Mouse (Mus musculus) forebrain, embryonic 12.5 days (tissue): ENCODE results near the gene Gm5294. TPM values are rescaled to one million over a fixed set of nuclear protein-coding genes. Genes with fewer than 3 reads are reported as not detected.
A peak's percentile ranks its signal among the peaks of the same experiment; 100 is the strongest.

Experiments
- ATAC-seq: fragments of 200-750 bp; cut with Nextera tagmentation; 2 replicates; pipeline ENCODE4 v1.8.0; 2017; ENCODE audit warnings: moderate TSS enrichment; ENCODE audit not compliant: low FRiP score
- H3K27ac ChIP-seq: fragments of 300-500 bp; sonication (generic); 2 replicates; pipeline ENCODE4 v1.5.1; 2016; ENCODE audit warnings: mild to moderate bottlenecking
- H3K27me3 ChIP-seq: fragments of 300-500 bp; sonication (generic); 2 replicates; pipeline ENCODE4 v1.6.1; 2016; ENCODE audit warnings: mild to moderate bottlenecking
- H3K36me3 ChIP-seq: fragments of 300-500 bp; sonication (generic); replicated peaks from 2 replicates; pipeline ENCODE4 v1.6.1; 2016; ENCODE audit warnings: mild to moderate bottlenecking
- H3K4me1 ChIP-seq: fragments of 300-500 bp; sonication (generic); 2 replicates; pipeline ENCODE4 v1.6.1; 2016
- H3K4me2 ChIP-seq: fragments of 300-500 bp; sonication (generic); 2 replicates; pipeline ENCODE4 v1.6.1; 2016; ENCODE audit warnings: mild to moderate bottlenecking, moderate library complexity
- H3K4me3 ChIP-seq: fragments of 300-500 bp; sonication (generic); replicated peaks from 2 replicates; pipeline ENCODE4 v1.5.1; 2016; ENCODE audit warnings: mild to moderate bottlenecking
- H3K9ac ChIP-seq: fragments of 300-500 bp; sonication (generic); 2 replicates; pipeline ENCODE4 v1.6.1; 2016; ENCODE audit warnings: mild to moderate bottlenecking
- H3K9me3 ChIP-seq: fragments of 300-500 bp; sonication (generic); 2 replicates; pipeline ENCODE4 v1.6.1; 2016
- WGBS: fragments of 180-500 bp; shearing (Covaris S2); methylation state at CpG from one replicate; pipeline ENCODE4 v1.1.7; 2016; 5-methylcytosine and 5-hydroxymethylcytosine counted together
- polyA plus RNA-seq: library from polyadenylated mRNA; unstranded; fragments of >200 nt; fragmentation: Nextera tagmentation; extraction: Ambion mirVana; gene quantifications from 2 replicates; pipeline ENCODE4 v1.2.1, GENCODE M21; 2016

Gm5294 gene
- polyA plus RNA-seq, result not detected in 2 replicates

- H3K27ac ChIP-seq, result no peak within 1 kb of the TSS
- H3K9me3 ChIP-seq, result peaks cover 6% of the 10 kb centered on the region; the same call in 1 of the 2 replicates
- H3K27me3 ChIP-seq, result peaks cover 63% of the 10 kb centered on the region
- WGBS, result 5% methylated on average over 21 of the region's 21 CpGs
- peak within 1 kb of the TSS; percentile 46 for H3K4me2 ChIP-seq
- H3K4me1 ChIP-seq, result peaks cover 8% of the 10 kb centered on the region
- no peak for ATAC-seq
- H3K9ac ChIP-seq, result no peak within 1 kb of the TSS
- no peaks in the 10 kb centered on the region for H3K36me3 ChIP-seq
- peak within 1 kb of the TSS; percentile 24 for H3K4me3 ChIP-seq
Measured at GRCm38 (mm10) chr5:138819780-138820179, at the start of gene Gm5294. TSS of gene Gm5294 (plus strand) at chr5:138820080.

DNA sequence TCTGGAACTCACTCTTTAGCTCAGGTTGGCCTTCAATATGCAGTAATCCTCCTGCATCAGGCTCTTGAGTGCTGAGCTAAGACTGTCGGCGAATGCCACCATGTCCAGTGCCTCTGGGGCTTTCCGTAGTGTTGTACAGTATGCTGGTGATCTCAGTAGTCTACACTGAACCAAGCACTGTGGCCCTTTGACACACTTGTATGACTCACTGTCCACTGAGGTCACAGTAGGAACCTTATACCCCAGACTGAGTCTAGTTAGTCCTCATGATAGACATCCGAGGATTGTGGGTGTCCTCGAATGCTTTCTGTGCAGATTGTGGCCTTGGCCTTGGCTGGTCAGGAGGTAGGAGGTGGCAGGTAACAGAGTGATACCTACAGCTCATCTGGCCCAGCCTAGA lies 44.8 kb upstream of the Gm5294 start:
- Histone ChIP-seq H3K4me3 (no peak overlapping the region), H3K4me1 (peaks cover 12% of the 10 kb centered on the region), H3K4me2 (no peak overlapping the region), H3K9me3 (no peaks in the 10 kb centered on the region), H3K27ac (no peak overlapping the region), H3K36me3 (peaks cover 3% of the 10 kb centered on the region; the same call in 1 of the 2 replicates), H3K9ac (no peak overlapping the region), H3K27me3 (no peaks in the 10 kb centered on the region)
- ATAC-seq, result no peak
- WGBS, result 96% methylated on average over 5 of the region's 5 CpGs

DNA sequence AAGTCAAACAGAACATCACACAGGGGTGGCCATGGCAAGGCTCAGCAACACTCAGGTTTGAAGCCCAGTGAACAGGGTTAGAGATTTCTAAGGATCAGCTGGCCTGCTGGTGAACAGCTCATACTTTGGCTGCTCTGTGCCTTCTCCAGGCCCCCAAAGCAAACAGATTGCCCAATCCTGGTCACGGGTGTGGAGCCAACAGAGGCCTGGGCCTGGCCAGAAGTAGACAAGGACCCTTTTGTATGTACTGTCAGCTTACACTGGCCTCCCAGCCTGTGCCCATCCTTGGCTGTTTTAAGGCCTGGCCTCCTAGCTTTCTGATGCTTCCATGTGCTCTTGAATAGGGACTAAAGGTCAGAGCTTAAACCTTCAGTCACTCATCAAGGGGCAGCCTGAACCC lies 43.5 kb upstream of the Gm5294 start:
- H3K9me3 ChIP-seq, result no peaks in the 10 kb centered on the region
- ATAC-seq, result no peak
- H3K27ac ChIP-seq, result no peak overlapping the region
- H3K4me3 ChIP-seq, result no peak overlapping the region
- no peaks in the 10 kb centered on the region for H3K27me3 ChIP-seq
- H3K36me3 ChIP-seq, result peaks cover 3% of the 10 kb centered on the region; the same call in 1 of the 2 replicates
- 68% methylated on average over 1 of the region's 1 CpGs for WGBS
- H3K9ac ChIP-seq, result no peak overlapping the region
- peaks cover 12% of the 10 kb centered on the region for H3K4me1 ChIP-seq
- H3K4me2 ChIP-seq, result no peak overlapping the region

DNA sequence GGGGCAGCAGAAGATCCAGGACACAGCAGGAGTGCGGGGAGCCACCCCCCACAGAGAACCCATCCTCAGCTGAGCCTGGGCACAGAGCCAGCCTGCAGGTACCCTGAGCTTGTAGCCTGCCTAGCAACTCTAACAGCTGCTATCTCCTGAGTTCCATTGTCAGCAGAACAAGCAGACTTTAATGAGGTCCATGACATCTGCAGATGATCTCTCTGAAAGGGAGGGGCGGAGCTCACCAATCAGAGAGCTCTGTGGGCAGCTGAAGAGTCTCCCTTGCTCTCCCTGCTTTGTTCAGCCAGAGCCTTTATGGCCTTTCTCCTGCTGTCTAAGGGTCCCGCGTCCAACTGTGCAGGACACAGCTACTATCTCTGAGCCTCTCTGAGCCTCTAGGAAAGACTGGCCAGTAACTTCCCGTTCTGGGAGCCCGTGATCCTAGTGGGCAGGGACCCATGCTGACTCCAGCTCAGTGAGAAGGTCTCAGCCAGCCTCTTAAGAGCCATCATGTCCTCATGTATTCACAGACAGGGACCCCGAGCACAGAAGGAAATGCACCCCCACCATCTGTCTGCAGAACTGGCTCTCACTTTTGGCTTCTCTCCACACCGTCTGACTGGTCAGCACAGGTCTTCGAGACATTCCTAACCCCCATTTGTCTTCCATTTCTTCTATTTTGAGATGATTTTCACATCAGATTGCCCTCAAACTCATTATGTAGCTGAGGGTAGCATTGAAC lies 41.0 kb upstream of the Gm5294 start:
- Histone ChIP-seq H3K4me3 (no peak overlapping the region), H3K4me2 (peak overlapping the region; percentile 19), H3K27me3 (no peaks in the 10 kb centered on the region), H3K9ac (no peak overlapping the region), H3K9me3 (no peaks in the 10 kb centered on the region), H3K36me3 (no peaks in the 10 kb centered on the region; the same call in 1 of the 2 replicates), H3K4me1 (peaks cover 18% of the 10 kb centered on the region), H3K27ac (peak overlapping the region; percentile 84)
- ATAC-seq, result peak; percentile 86
- WGBS, result 49% methylated on average over 9 of the region's 9 CpGs

DNA sequence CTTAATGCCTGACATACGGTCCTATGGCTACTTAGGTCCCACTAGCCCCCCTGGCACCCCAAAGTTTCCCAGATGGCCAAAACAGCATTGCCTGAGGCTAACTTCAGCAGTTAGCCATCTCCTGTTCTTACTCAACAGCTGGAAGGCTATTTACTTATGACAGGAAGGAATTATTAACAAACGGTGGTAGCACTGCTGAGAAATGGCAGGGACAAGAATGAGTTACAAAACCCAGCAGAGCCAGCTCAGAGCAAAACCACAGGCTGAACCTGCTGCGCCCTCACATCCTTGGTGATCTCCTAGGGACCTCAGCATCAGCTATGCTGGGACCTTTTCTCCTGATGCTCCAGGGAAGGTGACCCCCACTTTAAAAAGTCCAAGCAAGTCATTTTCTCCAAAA lies 40.2 kb upstream of the Gm5294 start:
- H3K4me3 ChIP-seq, result no peak overlapping the region
- H3K4me1 ChIP-seq, result peaks cover 18% of the 10 kb centered on the region
- no peaks in the 10 kb centered on the region for H3K27me3 ChIP-seq
- no peak overlapping the region for H3K4me2 ChIP-seq
- H3K27ac ChIP-seq, result peak overlapping the region; percentile 25; the same call in 1 of the 2 replicates
- no peak for ATAC-seq
- 85% methylated on average over 3 of the region's 3 CpGs for WGBS
- H3K9me3 ChIP-seq, result no peaks in the 10 kb centered on the region
- no peaks in the 10 kb centered on the region; the same call in 1 of the 2 replicates for H3K36me3 ChIP-seq
- no peak overlapping the region for H3K9ac ChIP-seq

DNA sequence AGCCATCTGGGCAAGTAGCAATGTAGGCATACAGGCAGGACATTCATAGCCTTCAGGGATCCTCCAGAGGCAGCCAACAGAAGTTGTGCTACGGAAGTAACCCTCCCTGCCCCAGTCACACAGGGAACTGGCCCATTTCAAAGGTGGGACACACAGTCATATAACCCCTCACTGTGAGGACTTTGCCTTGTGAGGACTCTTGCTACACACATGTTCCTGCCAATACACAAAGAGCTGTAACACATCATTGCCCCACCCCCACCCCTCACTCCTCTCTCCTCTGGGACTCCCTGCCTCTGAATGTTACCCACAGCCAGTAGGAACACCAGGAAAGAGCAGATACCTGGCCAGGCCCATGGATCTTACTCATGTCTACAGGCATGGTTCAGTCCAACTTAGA lies 37.2 kb upstream of the Gm5294 start:
- WGBS, result 86% methylated on average over 1 of the region's 1 CpGs
- peaks cover 18% of the 10 kb centered on the region for H3K4me1 ChIP-seq
- no peak for ATAC-seq
- no peak overlapping the region for H3K9ac ChIP-seq
- H3K4me2 ChIP-seq, result no peak overlapping the region
- no peaks in the 10 kb centered on the region for H3K36me3 ChIP-seq
- H3K27ac ChIP-seq, result peak overlapping the region; percentile 10; the same call in 1 of the 2 replicates
- no peaks in the 10 kb centered on the region for H3K9me3 ChIP-seq
- no peaks in the 10 kb centered on the region for H3K27me3 ChIP-seq
- no peak overlapping the region for H3K4me3 ChIP-seq

- ATAC-seq, result no peak
- Histone ChIP-seq H3K27ac (0 out of 2 replicates have a peak overlapping the region, but pooled peaks have one; percentile 10), H3K9ac (no peak overlapping the region), H3K4me2 (no peak overlapping the region), H3K27me3 (no peaks in the 10 kb centered on the region), H3K4me1 (peaks cover 18% of the 10 kb centered on the region), H3K9me3 (no peaks in the 10 kb centered on the region), H3K4me3 (no peak overlapping the region), H3K36me3 (no peaks in the 10 kb centered on the region)
- WGBS, result 82% methylated on average over 8 of the region's 8 CpGs
Measured at GRCm38 (mm10) chr5:138783181-138783580, 36.7 kb upstream of the Gm5294 start.

DNA sequence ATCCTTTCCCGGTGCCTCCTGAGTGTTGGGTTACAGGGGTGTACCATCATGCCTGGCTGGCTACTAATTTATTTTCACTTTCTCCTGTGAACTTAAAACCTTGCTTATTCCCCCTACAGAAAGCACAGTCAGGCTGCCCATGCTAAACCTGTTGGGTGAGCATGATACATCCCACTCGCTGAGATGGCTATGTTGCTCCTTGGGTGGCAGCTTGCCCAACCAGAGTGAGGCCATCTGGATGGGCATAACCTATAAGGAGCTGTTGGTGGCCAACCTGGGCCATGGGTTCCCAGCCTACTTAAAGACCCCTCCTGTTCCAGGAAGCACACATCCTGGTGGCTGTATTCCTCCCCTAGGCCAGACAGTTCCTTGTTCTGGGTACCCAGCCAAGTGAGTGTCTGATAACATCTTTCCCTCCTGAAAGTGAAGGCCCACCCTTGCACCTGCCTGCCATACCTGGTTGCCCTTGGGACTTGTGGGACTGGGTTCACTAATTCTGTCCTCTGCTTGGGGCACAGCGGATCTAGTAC lies 33.8 kb upstream of the Gm5294 start:
- no peaks in the 10 kb centered on the region for H3K9me3 ChIP-seq
- no peak for ATAC-seq
- WGBS, result 87% methylated on average over 3 of the region's 3 CpGs

DNA sequence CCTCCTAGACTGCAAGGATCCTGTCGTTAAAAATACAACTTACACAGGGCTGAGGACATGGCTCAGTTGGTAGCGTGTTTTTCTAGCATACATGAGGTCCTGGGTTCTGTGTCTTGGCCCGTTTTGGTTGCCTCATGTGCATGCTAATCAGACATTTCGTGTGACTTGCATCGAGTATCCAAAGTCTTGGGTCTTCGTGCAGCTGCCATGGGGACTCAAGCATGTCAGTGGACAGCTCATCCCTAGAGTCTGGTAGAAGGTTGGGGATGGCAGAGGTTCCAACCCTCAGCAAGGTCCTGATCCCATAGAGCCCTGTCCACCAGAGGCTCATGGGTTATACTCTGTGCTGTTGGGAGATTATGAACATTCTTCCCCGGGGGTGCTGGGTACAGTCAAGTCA lies 32.2 kb upstream of the Gm5294 start:
- no peak for ATAC-seq
- Histone ChIP-seq H3K9ac (no peak overlapping the region), H3K27me3 (no peaks in the 10 kb centered on the region), H3K4me1 (peaks cover 10% of the 10 kb centered on the region; the same call in 1 of the 2 replicates), H3K27ac (no peak overlapping the region), H3K4me3 (no peak overlapping the region), H3K36me3 (no peaks in the 10 kb centered on the region; the same call in 1 of the 2 replicates), H3K9me3 (no peaks in the 10 kb centered on the region), H3K4me2 (no peak overlapping the region)
- WGBS, result 85% methylated on average over 7 of the region's 7 CpGs

More for the DNA sequence above, 33.8 kb upstream of the Gm5294 start:
- Histone ChIP-seq H3K4me2 (no peak overlapping the region), H3K27ac (no peak overlapping the region), H3K4me3 (no peak overlapping the region), H3K27me3 (no peaks in the 10 kb centered on the region), H3K36me3 (no peaks in the 10 kb centered on the region), H3K9ac (no peak overlapping the region), H3K4me1 (peaks cover 12% of the 10 kb centered on the region; the same call in 1 of the 2 replicates)

DNA sequence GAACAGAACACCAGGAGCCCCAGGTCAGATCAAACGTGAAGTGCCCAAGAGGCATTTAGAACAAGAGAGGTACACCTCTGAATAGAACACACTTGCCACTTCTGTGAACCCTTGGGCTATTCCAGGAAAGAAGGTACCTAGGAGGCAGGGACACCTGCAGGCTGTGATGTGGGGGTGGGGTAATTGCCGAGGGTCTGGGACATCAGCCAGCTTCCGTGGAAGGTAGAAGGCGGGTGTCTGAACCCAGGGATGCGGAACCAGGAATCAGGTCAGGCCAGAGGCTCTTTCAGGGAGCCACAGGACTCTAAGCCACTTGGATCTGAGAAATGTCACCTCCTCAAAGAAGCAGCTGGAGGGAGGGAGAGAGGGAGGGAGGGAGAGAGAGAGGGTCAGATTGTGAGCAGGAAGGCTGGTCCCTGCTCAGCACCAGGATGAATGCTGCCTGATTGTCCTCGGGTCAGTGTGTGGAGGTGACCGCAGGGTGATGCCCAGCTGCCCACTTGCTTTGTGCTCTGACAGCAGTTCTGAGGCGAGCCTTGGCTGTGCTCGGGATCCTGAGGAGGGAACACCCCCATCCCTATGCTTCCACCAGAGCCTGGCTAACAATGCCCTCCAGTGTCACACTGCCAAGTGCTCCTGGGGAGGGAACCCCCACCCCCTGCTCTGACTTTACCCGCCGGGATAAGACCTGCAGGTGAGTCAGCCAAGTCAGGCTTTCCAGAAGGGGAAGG lies 31.2 kb upstream of the Gm5294 start:
- ATAC-seq, result no peak
- peaks cover 7% of the 10 kb centered on the region for H3K36me3 ChIP-seq
- H3K4me2 ChIP-seq, result no peak overlapping the region
- H3K4me1 ChIP-seq, result peaks cover 6% of the 10 kb centered on the region; the same call in 1 of the 2 replicates
- no peak overlapping the region for H3K4me3 ChIP-seq
- WGBS, result 55% methylated on average over 11 of the region's 11 CpGs
- H3K9me3 ChIP-seq, result no peaks in the 10 kb centered on the region
- H3K27ac ChIP-seq, result no peak overlapping the region
- H3K27me3 ChIP-seq, result no peaks in the 10 kb centered on the region
- no peak overlapping the region for H3K9ac ChIP-seq

DNA sequence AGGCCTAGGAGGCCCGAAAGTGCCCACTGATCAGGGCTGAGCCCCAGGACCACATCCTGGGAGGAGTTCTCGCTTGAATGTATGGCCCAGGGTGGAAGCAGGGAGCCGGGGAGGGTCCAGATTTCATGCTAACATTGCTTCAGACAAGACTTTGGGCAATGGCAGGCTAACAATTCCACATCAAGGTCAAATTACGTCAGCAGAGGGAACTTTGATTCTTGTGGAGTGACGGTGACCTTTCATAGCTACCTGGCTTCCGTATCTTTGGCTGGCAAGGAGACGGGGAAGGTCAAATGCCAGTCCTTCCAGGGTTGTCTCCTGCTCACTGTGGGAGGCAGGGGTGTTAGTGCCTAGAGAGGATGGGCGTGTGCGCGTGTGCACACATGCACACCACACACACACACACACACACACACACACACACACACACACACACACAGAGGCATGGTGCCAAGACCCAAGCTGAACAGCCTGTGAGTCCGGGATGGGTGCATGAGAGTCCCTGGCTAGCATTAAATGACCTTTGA lies 28.9 kb upstream of the Gm5294 start:
- Histone ChIP-seq H3K9ac (no peak overlapping the region), H3K4me3 (no peak overlapping the region), H3K4me1 (peaks cover 6% of the 10 kb centered on the region; the same call in 1 of the 2 replicates), H3K27me3 (no peaks in the 10 kb centered on the region), H3K9me3 (no peaks in the 10 kb centered on the region), H3K4me2 (no peak overlapping the region), H3K27ac (no peak overlapping the region), H3K36me3 (peaks cover 22% of the 10 kb centered on the region)
- no peak for ATAC-seq
- 89% methylated on average over 11 of the region's 11 CpGs for WGBS

- Histone ChIP-seq H3K9ac (no peak overlapping the region), H3K27me3 (no peaks in the 10 kb centered on the region), H3K9me3 (no peaks in the 10 kb centered on the region), H3K4me2 (no peak overlapping the region), H3K4me1 (peaks cover 2% of the 10 kb centered on the region; the same call in 1 of the 2 replicates), H3K36me3 (peaks cover 9% of the 10 kb centered on the region; the same call in 1 of the 2 replicates), H3K27ac (no peak overlapping the region), H3K4me3 (no peak overlapping the region)
- WGBS, result 81% methylated on average over 7 of the region's 7 CpGs
- ATAC-seq, result no peak
Measured at GRCm38 (mm10) chr5:138801588-138802116, 18.2 kb upstream of the Gm5294 start.
